Mouse (Mus musculus): ENCODE measurements around the gene 4930442H23Rik. TPM values are rescaled to one million over a fixed set of nuclear protein-coding genes. Genes with fewer than 3 reads are reported as not detected.

Gene 4930442H23Rik
- total RNA-seq (2014; rRNA removed) (not detected in 2 replicates), polyA plus RNA-seq (2015; fragmentation: Nextera tagmentation; extraction: Ambion mirVana) (not detected in 2 replicates)

DNA sequence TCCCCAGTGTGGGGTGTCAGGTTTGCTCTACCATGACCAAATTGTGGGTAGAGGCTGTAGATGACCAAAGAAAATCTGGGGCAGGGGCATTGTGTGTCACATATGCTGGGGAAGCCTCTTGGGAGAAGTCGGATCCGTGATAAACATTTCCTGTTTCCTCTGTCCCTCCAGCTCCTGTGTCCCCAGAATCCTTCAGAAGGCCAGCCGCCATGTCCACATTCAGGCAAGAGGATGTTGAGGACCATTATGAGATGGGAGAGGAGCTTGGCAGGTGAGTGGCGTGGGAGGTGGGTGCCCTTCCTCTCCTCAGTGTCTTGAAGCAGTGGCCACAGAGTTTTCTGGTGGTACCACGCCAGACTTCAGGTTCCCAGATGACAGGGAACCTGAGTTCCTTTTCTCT is at the start of gene 4930442H23Rik:
TSS of gene 4930442H23Rik (minus strand) at position 45 of the 400 bp plus-strand sequence.
- peak within 1 kb of the TSS; percentile 56 for H3K4me3 ChIP-seq (ENCODE audit: low read depth, low read length)
- peaks cover 42% of the 10 kb centered on the region for H3K36me3 ChIP-seq (ENCODE audit: insufficient read depth, low read length)
- H3K4me1 ChIP-seq (ENCODE audit: insufficient read depth, low read length): peaks cover 3% of the 10 kb centered on the region; the same call in 1 of the 2 replicates
- no peaks in the 10 kb centered on the region for H3K27me3 ChIP-seq (ENCODE audit: insufficient read depth, low read length)
- H3K27ac ChIP-seq (ENCODE audit: low read depth, low read length): peak within 1 kb of the TSS; percentile 88
- H3K9me3 ChIP-seq (ENCODE audit: low read length): no peaks in the 10 kb centered on the region
- H3K9ac ChIP-seq (replicated peaks; ENCODE audit: low read length, poor library complexity, severe bottlenecking): peak within 1 kb of the TSS; percentile 71
- no peak for ATAC-seq (ENCODE audit: low FRiP score)
- TF ChIP-seq CTCF (IDR thresholded peaks at IDR 0.05): no peak
- peak within 1 kb of the TSS; percentile 54 for H3K4me2 ChIP-seq (ENCODE audit: low read depth, low read length, poor library complexity, severe bottlenecking)
- WGBS: 83% methylated on average over 5 of the region's 5 CpGs
- no peak for DNase-seq (ENCODE audit: low spot score)

DNA sequence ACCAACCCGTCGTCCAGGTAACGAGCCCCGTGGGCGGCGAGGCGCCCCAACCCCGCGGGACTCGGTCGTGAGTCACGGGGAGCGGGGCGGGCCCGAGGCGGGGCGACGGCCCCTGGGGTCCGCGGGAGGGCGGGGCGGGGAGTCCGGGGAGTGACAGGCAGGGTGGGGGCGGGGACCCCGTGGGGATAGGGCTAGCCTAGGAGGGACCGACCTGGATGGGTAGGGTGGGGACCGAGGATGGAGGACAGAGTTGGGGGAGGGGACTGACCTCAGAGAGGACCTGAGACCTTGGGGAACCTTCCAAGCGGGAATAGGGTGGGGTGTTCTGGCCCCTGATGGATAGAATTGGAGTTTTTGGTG is 49.6 kb upstream of the 4930442H23Rik start:
- no peak for TF ChIP-seq CTCF (IDR thresholded peaks at IDR 0.05)
- Histone ChIP-seq H3K27me3 (ENCODE audit: insufficient read depth, low read length) (no peaks in the 10 kb centered on the region), H3K4me3 (ENCODE audit: low read depth, low read length) (peak overlapping the region; percentile 71), H3K36me3 (ENCODE audit: insufficient read depth, low read length) (no peaks in the 10 kb centered on the region; the same call in 1 of the 2 replicates), H3K4me2 (ENCODE audit: low read depth, low read length, poor library complexity, severe bottlenecking) (peak overlapping the region; percentile 67), H3K4me1 (ENCODE audit: insufficient read depth, low read length) (peaks cover 15% of the 10 kb centered on the region), H3K27ac (ENCODE audit: low read depth, low read length) (peak overlapping the region; percentile 48; the same call in 1 of the 2 replicates), H3K9ac (replicated peaks; ENCODE audit: low read length, poor library complexity, severe bottlenecking) (peak overlapping the region; percentile 97), H3K9me3 (ENCODE audit: low read length) (no peaks in the 10 kb centered on the region)
- DNase-seq (ENCODE audit: low spot score) (no peak), ATAC-seq (ENCODE audit: low FRiP score) (peak; percentile 47)
- under 1% methylated on average over 14 of the region's 28 CpGs for WGBS

DNA sequence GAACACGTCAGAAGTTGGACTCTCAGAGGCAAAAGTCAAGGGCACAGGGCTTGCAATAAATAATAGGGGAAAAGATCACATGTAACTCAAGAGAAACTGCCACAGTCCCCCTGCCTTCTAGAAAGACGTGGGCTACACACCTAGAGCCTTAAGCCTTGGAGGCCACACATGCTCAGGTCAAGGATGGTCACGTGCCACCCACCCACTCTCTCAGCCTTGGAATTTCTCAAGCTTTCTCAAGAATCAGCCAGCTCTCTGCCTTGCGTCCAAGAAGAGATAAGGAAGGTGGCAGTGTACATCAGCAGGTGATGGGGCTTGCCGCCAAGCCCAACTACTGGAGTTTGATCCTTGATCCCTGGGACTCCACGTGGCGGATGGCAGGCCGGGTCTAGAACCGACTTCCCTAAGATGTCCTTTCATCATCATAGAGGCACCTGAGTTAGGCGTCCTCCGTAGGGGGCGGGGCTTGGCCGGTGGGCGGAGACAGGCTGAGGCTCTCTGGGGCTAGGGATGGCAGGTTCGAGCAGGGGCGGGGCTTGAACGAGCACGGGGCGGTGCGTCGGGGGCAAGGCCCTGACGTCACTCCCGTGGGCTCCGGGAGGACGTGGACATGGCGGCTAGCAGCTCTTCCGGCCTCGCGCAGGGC is 49.1 kb upstream of the 4930442H23Rik start, which contains the start of gene Zfr2:
TSS of gene Zfr2 (plus strand) at position 576 of the 646 bp plus-strand sequence.
- Histone ChIP-seq H3K9me3 (ENCODE audit: low read length) (no peaks in the 10 kb centered on the region), H3K27ac (ENCODE audit: low read depth, low read length) (peak within 1 kb of the TSS; percentile 48), H3K27me3 (ENCODE audit: insufficient read depth, low read length) (no peaks in the 10 kb centered on the region), H3K36me3 (ENCODE audit: insufficient read depth, low read length) (no peaks in the 10 kb centered on the region; the same call in 1 of the 2 replicates), H3K4me2 (ENCODE audit: low read depth, low read length, poor library complexity, severe bottlenecking) (peak within 1 kb of the TSS; percentile 67), H3K4me1 (ENCODE audit: insufficient read depth, low read length) (peaks cover 15% of the 10 kb centered on the region), H3K4me3 (ENCODE audit: low read depth, low read length) (peak within 1 kb of the TSS; percentile 71), H3K9ac (replicated peaks; ENCODE audit: low read length, poor library complexity, severe bottlenecking) (peak within 1 kb of the TSS; percentile 97)
- ATAC-seq (ENCODE audit: low FRiP score): peak; percentile 78
- DNase-seq (ENCODE audit: low spot score): peak; percentile 86
- WGBS: 9% methylated on average over 27 of the region's 29 CpGs
- no peak for TF ChIP-seq CTCF (IDR thresholded peaks at IDR 0.05)

DNA sequence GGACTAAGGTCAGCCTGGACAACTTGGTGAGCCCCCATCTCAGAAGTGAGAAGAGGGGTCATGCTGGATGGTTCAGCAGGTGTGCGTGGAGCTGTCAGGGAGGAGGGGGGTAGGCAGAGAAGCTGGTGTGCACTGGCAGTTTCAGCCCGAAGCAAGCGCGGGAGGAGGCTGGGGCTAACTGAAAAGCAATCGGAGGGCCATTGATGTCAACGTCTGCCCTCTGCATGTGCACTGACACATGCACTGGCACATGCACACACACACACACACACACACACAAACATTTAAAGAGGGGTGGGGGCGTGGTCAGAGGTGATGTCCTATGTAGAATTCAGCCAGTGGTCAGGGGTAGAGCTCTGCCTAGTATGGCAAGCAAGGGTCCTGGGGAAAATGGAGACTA is 47.8 kb upstream of the 4930442H23Rik start:
- Histone ChIP-seq H3K4me1 (ENCODE audit: insufficient read depth, low read length) (peaks cover 15% of the 10 kb centered on the region), H3K27ac (ENCODE audit: low read depth, low read length) (peak overlapping the region; percentile 96), H3K27me3 (ENCODE audit: insufficient read depth, low read length) (no peaks in the 10 kb centered on the region), H3K4me3 (ENCODE audit: low read depth, low read length) (peak overlapping the region; percentile 76), H3K9ac (replicated peaks; ENCODE audit: low read length, poor library complexity, severe bottlenecking) (no peak overlapping the region; the same call in 1 of the 2 replicates), H3K9me3 (ENCODE audit: low read length) (no peaks in the 10 kb centered on the region), H3K4me2 (ENCODE audit: low read depth, low read length, poor library complexity, severe bottlenecking) (peak overlapping the region; percentile 77), H3K36me3 (ENCODE audit: insufficient read depth, low read length) (no peaks in the 10 kb centered on the region; the same call in 1 of the 2 replicates)
- WGBS: 42% methylated on average over 7 of the region's 7 CpGs
- no peak for TF ChIP-seq CTCF (IDR thresholded peaks at IDR 0.05)
- ATAC-seq (ENCODE audit: low FRiP score) (0 out of 2 replicates have a peak, but pooled peaks have one; percentile 1), DNase-seq (ENCODE audit: low spot score) (no peak)

DNA sequence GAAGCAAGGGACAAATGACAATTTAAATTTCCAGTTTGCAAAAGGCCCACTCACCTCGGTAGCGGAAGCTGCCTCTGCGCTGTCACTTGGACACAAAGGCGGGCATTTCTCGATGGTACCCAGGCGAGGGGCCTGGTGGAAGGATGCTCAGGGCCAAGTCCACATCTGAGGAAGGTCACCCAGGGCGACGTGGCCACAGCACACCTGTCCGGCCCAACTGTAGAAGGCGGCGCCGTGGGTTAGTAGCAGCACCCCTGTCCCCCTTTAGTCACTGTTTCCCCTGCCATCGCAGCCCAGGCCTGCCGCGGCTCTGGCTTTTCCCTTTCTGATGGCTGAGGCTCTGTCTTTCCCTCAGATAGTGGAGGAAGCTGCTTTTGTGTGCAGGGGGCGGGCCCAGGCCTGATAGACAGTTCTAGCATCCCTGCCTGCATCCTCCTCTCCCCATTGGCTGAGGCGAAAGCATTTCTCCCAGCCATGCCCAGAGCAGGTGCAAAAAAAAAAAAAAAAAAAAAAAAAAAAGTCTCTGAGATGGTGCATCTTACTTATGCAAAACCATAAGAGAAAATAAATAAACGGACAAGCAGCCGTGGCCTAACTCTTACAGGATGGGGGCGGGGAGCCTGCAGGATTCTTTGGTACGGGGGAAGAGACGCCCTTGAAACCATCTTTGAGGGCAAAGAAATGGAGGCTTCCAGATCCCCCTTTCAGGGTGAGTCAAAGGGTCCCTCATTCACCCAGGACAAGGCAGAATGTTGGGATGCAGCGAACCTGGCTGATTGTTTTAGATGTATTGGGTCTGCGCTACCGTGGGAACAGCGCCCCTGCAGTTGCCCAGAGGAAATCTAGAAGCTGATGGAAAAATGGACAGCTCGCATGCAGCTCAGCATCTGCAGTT is 47.0 kb upstream of the 4930442H23Rik start, which contains the start of gene Atcay:
TSS of gene Atcay (minus strand) at position 396 of the 895 bp plus-strand sequence.
- ATAC-seq (ENCODE audit: low FRiP score) (peak; percentile 87), DNase-seq (ENCODE audit: low spot score) (peak; percentile 93)
- Histone ChIP-seq H3K4me1 (ENCODE audit: insufficient read depth, low read length) (peaks cover 15% of the 10 kb centered on the region), H3K9ac (replicated peaks; ENCODE audit: low read length, poor library complexity, severe bottlenecking) (peak within 1 kb of the TSS; percentile 94), H3K36me3 (ENCODE audit: insufficient read depth, low read length) (no peaks in the 10 kb centered on the region; the same call in 1 of the 2 replicates), H3K9me3 (ENCODE audit: low read length) (no peaks in the 10 kb centered on the region), H3K4me2 (ENCODE audit: low read depth, low read length, poor library complexity, severe bottlenecking) (peak within 1 kb of the TSS; percentile 77), H3K27ac (ENCODE audit: low read depth, low read length) (peak within 1 kb of the TSS; percentile 96), H3K27me3 (ENCODE audit: insufficient read depth, low read length) (no peaks in the 10 kb centered on the region), H3K4me3 (ENCODE audit: low read depth, low read length) (peak within 1 kb of the TSS; percentile 76)
- peak; percentile 79 for TF ChIP-seq CTCF (IDR thresholded peaks at IDR 0.05)
- WGBS: 3% methylated on average over 27 of the region's 27 CpGs

Data from midbrain, postnatal 0 days (tissue).